Mouse (Mus musculus) ES-E14 (cell line): ENCODE data around the gene Serhl. TPM values are rescaled to one million over a fixed set of nuclear protein-coding genes. Genes with fewer than 3 reads are reported as not detected.

Source experiments
- DNase-seq: peaks from one replicate; pipeline ENCODE4 v3.0.0-alpha.2; 2013; ENCODE audit warnings: low read depth, low spot score
- H3K27ac ChIP-seq: 2 replicates; pipeline ENCODE4 v1.5.1; 2012; ENCODE audit warnings: low read depth, mild to moderate bottlenecking, low read length, moderate library complexity, mixed read lengths; ENCODE audit not compliant: poor library complexity, insufficient read depth, severe bottlenecking
- H3K36me3 ChIP-seq: 2 replicates; pipeline ENCODE4 v1.6.1; 2012; ENCODE audit warnings: mild to moderate bottlenecking, low read length, moderate library complexity, mixed read lengths; ENCODE audit not compliant: control insufficient read depth, poor library complexity, insufficient read depth, severe bottlenecking
- H3K4me1 ChIP-seq, 2 experiments: fragments of 150-350 bp in 1 of 2; sonication (generic) in 1 of 2; 2 replicates each; pipeline ENCODE4 v1.6.1; 2012; ENCODE audit warnings: low read length in 2 of 2, mild to moderate bottlenecking in 1 of 2, mixed read lengths in 1 of 2; ENCODE audit not compliant: control insufficient read depth in 2 of 2, insufficient read depth in 2 of 2, poor library complexity in 1 of 2
- H3K4me3 ChIP-seq, 2 experiments: fragments of 150-350 bp in 1 of 2; sonication (generic) in 1 of 2; 2 replicates each; pipeline ENCODE4 v1.5.1; 2012; ENCODE audit warnings: low read length in 2 of 2, low read depth in 1 of 2, mild to moderate bottlenecking in 1 of 2, mixed read lengths in 1 of 2; ENCODE audit not compliant: insufficient read depth in 1 of 2, poor library complexity in 1 of 2, severe bottlenecking in 1 of 2
- H3K9ac ChIP-seq: 2 replicates; pipeline ENCODE4 v1.6.1; 2012; ENCODE audit warnings: low read depth, mild to moderate bottlenecking, low read length, mixed read lengths; ENCODE audit not compliant: poor library complexity, insufficient read depth, severe bottlenecking
- H3K9me3 ChIP-seq: fragments of 150-350 bp; sonication (generic); 2 replicates; pipeline ENCODE4 v1.6.1; 2012; ENCODE audit warnings: low read depth, mild to moderate bottlenecking, low read length; ENCODE audit not compliant: control insufficient read depth, insufficient read depth
- CHD2 ChIP-seq: IDR thresholded peaks from 2 replicates; pipeline ENCODE4 v1.6.1; 2014; ENCODE audit warnings: mild to moderate bottlenecking, low read depth, low read length, inconsistent platforms
- HCFC1 ChIP-seq: IDR thresholded peaks from 2 replicates; pipeline ENCODE4 v1.6.1; 2012; ENCODE audit warnings: low read length, inconsistent platforms, borderline replicate concordance; ENCODE audit not compliant: insufficient read depth
- MAFK ChIP-seq: IDR thresholded peaks from 2 replicates; pipeline ENCODE4 v1.6.1; 2014; ENCODE audit warnings: mild to moderate bottlenecking, low read depth, low read length, inconsistent platforms; ENCODE audit not compliant: insufficient read depth
- ZC3H11A ChIP-seq: IDR thresholded peaks from 2 replicates; pipeline ENCODE4 v1.6.1; 2012; ENCODE audit warnings: low read depth, mild to moderate bottlenecking, inconsistent platforms, low read length, borderline replicate concordance
- ZNF384 ChIP-seq: IDR thresholded peaks from 2 replicates; pipeline ENCODE4 v1.6.1; 2012; ENCODE audit warnings: low read depth, low read length, inconsistent platforms
- in situ Hi-C, 2 experiments: fragments of 600-800 bp; cut with MboI; formaldehyde crosslinking; loops; one replicate each; pipeline ENCODE4 v1.15.1; 2025; ENCODE audit warnings: low sequenced_read_pairs in 2 of 2, inconsistent platforms in 1 of 2; ENCODE audit not compliant: unreplicated experiment in 2 of 2
- total RNA-seq: library from RNA; depleted of rRNA; stranded (reverse); fragments of 300-350 nt; gene quantifications from 2 replicates; pipeline ENCODE4 v1.2.3, GENCODE M21; 2012

Gene Serhl
- total RNA-seq, 1 experiment, result 16.3 TPM

GRCm38 (mm10) chr15:83071752-83072151, 17.6 kb upstream of the Serhl start:
- no peak for TF ChIP-seq ZNF384
- TF ChIP-seq MAFK, result no peak
- no peak for TF ChIP-seq CHD2
- TF ChIP-seq ZC3H11A, result peak; percentile 55
- TF ChIP-seq HCFC1, result no peak
- H3K4me1 ChIP-seq, result no peaks in the 10 kb centered on the region
- H3K4me3 ChIP-seq, result no peak overlapping the region
- no peak overlapping the region for H3K27ac ChIP-seq
- H3K36me3 ChIP-seq, result no peaks in the 10 kb centered on the region
- DNase-seq, result no peak
- in situ Hi-C loops, result loop anchor here in 1 of 2 experiments (25.0 kb wide), 1 partner anchor 784 kb away; the partner anchor contains the start of gene Wbp2nl
- H3K9me3 ChIP-seq, result no peaks in the 10 kb centered on the region
- no peak overlapping the region for H3K9ac ChIP-seq

- TF ChIP-seq ZNF384, result no peak
- TF ChIP-seq ZC3H11A, result no peak
- TF ChIP-seq CHD2, result no peak
- no peak for TF ChIP-seq HCFC1
- no peak for TF ChIP-seq MAFK
- Histone ChIP-seq H3K4me1 (no peaks in the 10 kb centered on the region), H3K4me3 (no peak overlapping the region), H3K27ac (no peak overlapping the region), H3K9ac (no peak overlapping the region), H3K9me3 (no peaks in the 10 kb centered on the region), H3K36me3 (no peaks in the 10 kb centered on the region)
- in situ Hi-C loops, result loop anchor here in 1 of 2 experiments (25.0 kb wide), 1 partner anchor 787 kb away; the partner anchor contains the start of gene Wbp2nl
- DNase-seq, result no peak
These were observed 15.1 kb upstream of the Serhl start for GRCm38 (mm10) chr15:83074179-83074578.

- DNase-seq, result no peak
- no peak for TF ChIP-seq CHD2
- TF ChIP-seq MAFK, result no peak
- TF ChIP-seq ZNF384, result no peak
- no peak for TF ChIP-seq HCFC1
- TF ChIP-seq ZC3H11A, result no peak
- in situ Hi-C loops, result no loop called here
- Histone ChIP-seq H3K9ac (no peak overlapping the region), H3K4me1 (no peaks in the 10 kb centered on the region), H3K9me3 (no peaks in the 10 kb centered on the region), H3K36me3 (no peaks in the 10 kb centered on the region), H3K4me3 (no peak overlapping the region), H3K27ac (no peak overlapping the region)
These were observed 13.4 kb upstream of the Serhl start for GRCm38 (mm10) chr15:83075607-83076525.

DNA sequence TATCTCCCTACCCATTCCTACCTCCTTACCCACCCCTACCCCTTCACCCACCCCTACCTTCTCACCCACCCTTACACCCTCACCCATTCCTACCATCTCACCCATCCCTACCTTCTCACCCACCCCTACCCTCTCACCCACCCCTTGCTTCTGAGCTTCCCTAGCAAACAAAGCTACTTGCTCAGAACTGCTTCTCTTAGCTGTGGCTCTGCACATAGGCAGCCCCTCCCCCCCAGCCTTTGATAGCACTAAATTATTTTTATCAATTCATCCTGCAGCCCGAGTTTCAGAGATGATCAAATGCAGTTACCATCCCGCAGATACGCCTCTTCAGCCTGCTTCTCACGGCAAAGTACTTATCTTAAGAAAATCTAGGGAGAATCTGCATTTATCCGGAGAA, 5.8 kb upstream of the Serhl start:
- Histone ChIP-seq H3K27ac (no peak overlapping the region), H3K9ac (no peak overlapping the region), H3K36me3 (no peaks in the 10 kb centered on the region), H3K9me3 (no peaks in the 10 kb centered on the region), H3K4me1 (peaks cover 1 to 6% of the 10 kb centered on the region in 2 experiments; a peak in 1 of 4 replicates), H3K4me3 (no peak overlapping the region)
- TF ChIP-seq CHD2, result no peak
- no peak for TF ChIP-seq MAFK
- TF ChIP-seq HCFC1, result no peak
- no peak for TF ChIP-seq ZC3H11A
- TF ChIP-seq ZNF384, result no peak
- in situ Hi-C loops, result no loop called here
- no peak for DNase-seq
